Mouse (Mus musculus): ENCODE measurements around the gene Gm4513.
"Not testable (repeated sequence)": the region's sequence is repeated elsewhere in the genome, so short reads cannot be mapped to it uniquely, and the experiment has no call there.

Gm4513 gene

GRCm38 (mm10) chr7:20598921-20599320 lies at the start of gene Gm4513:
TSS of gene Gm4513 (minus strand) at chr7:20599021.
- DNase-seq, result not testable (repeated sequence)

GRCm38 (mm10) chr7:20576141-20576540 lies 22.7 kb downstream of the Gm4513 start, which contains the start of gene Gm4141:
TSS of gene Gm4141 (minus strand) at chr7:20576241.
- not testable (repeated sequence) for DNase-seq

GRCm38 (mm10) chr7:20545657-20546056 lies 53.2 kb downstream of the Gm4513 start, which contains the start of gene Gm5726:
TSS of gene Gm5726 (minus strand) at chr7:20545757.
- DNase-seq, result not testable (repeated sequence)
